Mouse (Mus musculus) left cerebral cortex, postnatal 14 days (tissue): ENCODE measurements around the gene C1ql4. TPM values are rescaled to one million over a fixed set of nuclear protein-coding genes. Genes with fewer than 3 reads are reported as not detected.

ENCODE experiments used
- DNase-seq, 2 experiments: peaks; one replicate each; pipeline ENCODE4 v3.0.0; 2021 to 2022; ENCODE audit warnings: low spot score in 2 of 2, mixed read lengths in 1 of 2
- intact Hi-C: fragments of 180-260 bp; cut with DNase I; formaldehyde crosslinking; loops from one replicate; pipeline ENCODE4 v1.15.1; 2025
- total RNA-seq, 2 experiments: library from RNA; stranded (reverse); gene quantifications; 2 replicates each; pipeline ENCODE4 v1.2.3; 2021

The C1ql4 gene
- total RNA-seq, 2 experiments from 2014 or later = not detected

GRCm38 (mm10) chr15:99105238-99105637 lies 17.6 kb upstream of the C1ql4 start:
- no peak for DNase-seq
- intact Hi-C loops = no loop called here

DNA sequence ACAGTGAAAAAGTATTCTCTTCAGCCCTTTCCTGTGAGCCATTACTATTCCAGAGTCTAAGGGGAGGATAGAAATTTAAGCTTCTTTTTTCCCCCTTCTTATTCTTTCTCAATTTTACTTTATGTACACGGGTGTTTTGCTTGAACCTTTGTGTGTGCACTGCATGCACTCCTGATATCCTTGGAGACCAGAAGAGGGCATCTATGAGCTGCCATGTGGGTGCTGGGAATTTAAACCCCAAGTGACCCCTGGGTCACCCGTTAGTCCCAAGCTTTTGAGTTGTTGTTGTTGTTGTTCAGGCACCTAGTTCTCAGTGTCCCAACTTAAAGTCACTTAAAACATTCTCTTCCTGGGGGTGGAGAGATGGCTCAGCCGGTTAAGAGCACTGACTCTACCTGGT lies 12.4 kb upstream of the C1ql4 start:
- intact Hi-C loops = loop anchor here (5.0 kb wide), 1 partner anchor 48 kb away; no protein-coding TSS in a partner anchor
- DNase-seq = no peak

DNA sequence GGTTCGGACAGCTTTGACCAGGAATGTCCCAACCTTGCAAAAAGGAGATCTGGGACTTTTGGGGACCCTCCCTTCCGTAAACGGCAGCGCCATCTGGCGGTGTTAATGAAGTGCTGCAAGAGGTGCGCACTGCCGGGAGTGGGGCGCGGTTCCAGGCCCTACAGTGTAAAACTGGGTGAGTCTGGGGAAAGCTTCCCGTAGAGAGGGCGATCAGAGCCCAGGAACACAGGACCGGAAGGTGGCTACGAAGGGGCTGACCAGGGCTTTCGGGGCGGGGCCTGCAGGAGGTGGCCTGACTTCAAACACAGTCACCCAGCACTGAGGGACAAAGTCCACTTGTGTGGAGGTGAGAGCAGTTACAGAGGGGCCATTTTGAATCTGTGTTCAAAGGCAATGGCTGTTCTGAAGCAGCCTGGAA lies 11.5 kb upstream of the C1ql4 start:
- DNase-seq = peak in 1 of 2 experiments; percentile 42
- intact Hi-C loops = loop anchor here (5.0 kb wide), 1 partner anchor 47 kb away; no protein-coding TSS in a partner anchor

- intact Hi-C loops = loop anchor here (5.0 kb wide), 1 partner anchor 46 kb away; no protein-coding TSS in a partner anchor
- no peak for DNase-seq
These were observed 10.9 kb upstream of the C1ql4 start for GRCm38 (mm10) chr15:99098493-99098861.

- intact Hi-C loops = loop anchor here (5.0 kb wide), 1 partner anchor 46 kb away; no protein-coding TSS in a partner anchor
- DNase-seq = no peak
These were observed 10.3 kb upstream of the C1ql4 start for GRCm38 (mm10) chr15:99097840-99098492.

GRCm38 (mm10) chr15:99096831-99097500 lies 9.3 kb upstream of the C1ql4 start:
- intact Hi-C loops = loop anchor here (5.0 kb wide), 1 partner anchor 45 kb away; no protein-coding TSS in a partner anchor
- DNase-seq = no peak

DNA sequence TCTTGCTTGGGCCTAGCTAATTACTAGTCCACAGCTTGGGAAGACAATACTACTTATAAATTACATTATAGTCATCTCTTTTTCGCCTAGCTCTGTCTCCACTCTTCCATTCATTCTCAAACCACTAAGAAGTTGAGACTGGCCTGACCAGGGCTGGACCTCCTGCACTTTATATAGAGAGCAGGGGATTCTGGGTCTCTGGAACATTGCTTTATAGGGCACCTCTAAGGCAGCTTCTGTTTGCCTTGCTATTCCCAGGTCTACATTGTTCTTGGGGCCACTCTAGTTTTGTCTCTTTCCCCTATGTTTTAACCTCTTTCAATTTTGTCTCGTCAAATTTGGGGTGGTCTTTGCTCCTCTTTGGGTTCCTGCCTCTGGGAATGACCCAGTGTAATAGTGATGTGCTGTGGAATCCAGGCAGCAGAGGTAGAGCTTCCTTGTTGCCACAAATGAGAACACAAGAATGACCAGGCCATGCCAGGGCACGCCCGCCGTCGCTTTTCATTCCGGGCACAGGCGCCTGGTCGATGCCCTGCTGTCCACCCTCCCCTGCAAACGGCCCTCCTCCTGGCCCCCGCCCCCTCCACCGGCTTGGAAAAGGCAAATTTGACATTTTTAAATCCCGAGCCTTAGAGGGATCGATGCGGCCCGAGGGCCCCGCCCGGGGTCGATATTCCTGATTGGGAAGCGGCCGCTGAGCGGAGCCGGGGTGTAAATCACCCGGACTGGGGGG lies 8.6 kb upstream of the C1ql4 start:
- intact Hi-C loops = loop anchor here (5.0 kb wide), 1 partner anchor 44 kb away; no protein-coding TSS in a partner anchor

DNA sequence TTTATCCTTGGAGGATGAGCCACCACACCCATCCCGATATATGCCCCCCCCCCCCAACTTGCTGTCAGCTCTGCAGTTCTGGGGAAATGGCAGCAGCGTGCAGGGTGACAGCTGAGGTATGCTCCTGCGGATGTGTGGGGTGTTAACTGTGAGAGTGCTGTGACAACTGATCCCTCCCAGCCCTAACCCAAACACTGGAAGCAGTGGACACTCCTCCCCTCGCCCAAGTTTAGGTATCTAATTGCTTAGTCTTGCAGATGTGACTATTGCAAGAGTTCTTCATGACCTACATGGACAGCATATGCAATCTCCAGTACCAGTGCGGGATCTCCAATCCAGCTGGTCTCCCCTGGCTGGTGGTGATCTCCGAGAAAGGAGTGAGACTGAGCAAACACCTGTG lies 7.7 kb upstream of the C1ql4 start:
- intact Hi-C loops = loop anchor here (5.0 kb wide), 1 partner anchor 43 kb away; no protein-coding TSS in a partner anchor
- DNase-seq = no peak

More for the DNA sequence above, 8.6 kb upstream of the C1ql4 start:
- no peak for DNase-seq

DNA sequence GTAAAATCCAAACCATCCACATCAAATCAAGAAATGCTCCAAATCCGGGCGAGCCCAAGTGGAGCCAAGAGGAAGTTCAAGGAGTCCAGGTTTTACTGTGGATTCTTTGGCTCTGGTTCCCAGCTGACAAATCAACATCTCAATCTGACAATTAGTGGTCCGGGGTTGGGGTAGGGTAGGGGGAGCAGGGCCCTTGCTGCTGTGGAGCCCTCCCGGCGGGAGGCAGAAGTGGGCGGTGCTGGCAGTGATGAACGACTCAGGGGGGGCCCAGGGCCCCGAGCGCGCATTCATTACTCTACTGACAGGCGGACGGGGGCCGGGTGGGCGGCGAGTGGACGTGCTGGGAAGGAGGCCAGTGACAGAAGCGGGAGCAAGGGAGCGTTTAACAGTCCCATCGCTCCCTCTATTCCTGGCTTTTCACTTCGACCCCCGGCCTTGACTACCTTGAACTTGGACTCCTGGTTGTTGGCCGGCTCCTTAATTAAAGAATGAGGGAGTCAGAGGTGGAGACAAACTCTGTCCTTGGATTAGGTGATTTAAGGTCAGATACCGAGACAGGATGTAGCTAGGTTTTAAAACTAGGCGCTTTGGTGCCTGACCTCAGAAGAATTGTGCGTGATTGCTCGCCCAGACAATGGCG lies 7.1 kb upstream of the C1ql4 start:
- intact Hi-C loops = loop anchor here (5.0 kb wide), 1 partner anchor 42 kb away; no protein-coding TSS in a partner anchor
- DNase-seq = peak in 1 of 2 experiments; percentile 21

- peak; percentile 36 to 43 for DNase-seq
- intact Hi-C loops = no loop called here
These were observed 6.0 kb upstream of the C1ql4 start for GRCm38 (mm10) chr15:99093291-99094258.

DNA sequence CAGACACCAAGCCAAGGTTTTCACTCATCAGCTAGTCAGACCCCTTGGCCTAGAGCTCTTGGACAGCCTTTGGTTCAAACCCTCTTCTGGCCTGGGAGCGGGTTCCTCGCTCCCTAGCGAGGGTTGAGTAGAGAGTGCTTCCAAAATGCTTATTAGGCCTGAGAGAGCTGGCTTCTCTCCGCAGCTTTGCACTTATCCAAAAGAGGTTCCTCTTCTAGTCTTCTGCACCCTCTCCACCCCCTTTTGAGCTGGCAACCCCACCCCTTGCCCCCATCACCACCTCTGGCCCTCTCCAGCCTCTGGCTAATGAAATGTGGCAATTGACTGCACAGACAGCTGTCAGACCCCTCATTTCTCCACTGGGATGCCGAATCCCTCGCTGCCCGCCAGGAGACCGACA lies 5.3 kb upstream of the C1ql4 start, which contains the start of gene Dnajc22:
Gene Dnajc22 (plus strand): TSS at position 301 of the 400 bp plus-strand sequence.
- DNase-seq = no peak
- intact Hi-C loops = no loop called here

DNA sequence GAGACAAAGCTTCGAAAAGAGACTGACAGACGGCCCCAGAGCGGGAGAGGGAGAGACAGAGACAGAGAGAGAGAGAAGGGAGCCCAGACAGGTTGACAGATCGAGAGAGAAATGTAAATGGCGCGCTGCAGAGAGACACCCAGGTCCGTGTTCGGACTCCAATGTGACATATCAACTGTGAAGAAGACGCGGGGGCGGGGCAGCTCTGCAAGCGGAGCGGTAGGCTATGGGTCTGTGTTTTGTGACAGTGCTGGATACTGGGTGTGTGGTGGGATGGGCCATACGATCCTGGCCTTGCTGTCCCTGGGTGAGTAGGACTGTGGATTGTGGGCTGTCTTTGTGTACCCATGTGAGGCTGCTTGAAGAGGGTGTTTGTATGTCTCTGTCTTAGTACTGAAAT lies 1.5 kb upstream of the C1ql4 start:
- intact Hi-C loops = loop anchor here (10.0 kb wide), 1 partner anchor 106 kb away; no protein-coding TSS in a partner anchor
- no peak for DNase-seq

GRCm38 (mm10) chr15:99088292-99088691 lies 675 bp upstream of the C1ql4 start:
- intact Hi-C loops = loop anchor here (10.0 kb wide), 1 partner anchor 107 kb away; no protein-coding TSS in a partner anchor
- DNase-seq = peak; percentile 52 to 66

- no peak for DNase-seq
- intact Hi-C loops = loop anchor here (10.0 kb wide), 1 partner anchor 109 kb away; no protein-coding TSS in a partner anchor
These were observed 1.6 kb downstream of the C1ql4 start for GRCm38 (mm10) chr15:99085997-99086396.

DNA sequence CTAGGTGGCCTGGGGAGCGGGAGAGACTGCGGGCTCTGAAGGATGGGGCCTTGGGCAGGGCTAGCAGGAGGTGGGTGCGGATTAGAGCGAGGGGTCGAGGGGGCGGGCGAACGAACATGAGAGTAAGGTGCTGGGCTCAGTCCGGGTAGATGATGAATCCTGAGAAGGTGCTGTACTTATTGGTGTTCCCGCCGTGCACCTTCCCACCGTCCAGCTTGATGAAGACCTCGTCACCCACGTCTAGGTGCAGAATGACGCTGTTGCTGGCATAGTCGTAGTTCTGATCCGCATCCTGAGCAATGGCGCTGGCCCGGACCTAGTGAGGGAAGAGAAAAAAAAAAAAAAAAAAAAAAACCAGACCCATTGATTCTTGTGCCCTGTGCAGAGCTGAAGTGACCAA lies 3.0 kb downstream of the C1ql4 start:
- intact Hi-C loops = loop anchor here (10.0 kb wide), 1 partner anchor 110 kb away; no protein-coding TSS in a partner anchor
- no peak for DNase-seq

DNA sequence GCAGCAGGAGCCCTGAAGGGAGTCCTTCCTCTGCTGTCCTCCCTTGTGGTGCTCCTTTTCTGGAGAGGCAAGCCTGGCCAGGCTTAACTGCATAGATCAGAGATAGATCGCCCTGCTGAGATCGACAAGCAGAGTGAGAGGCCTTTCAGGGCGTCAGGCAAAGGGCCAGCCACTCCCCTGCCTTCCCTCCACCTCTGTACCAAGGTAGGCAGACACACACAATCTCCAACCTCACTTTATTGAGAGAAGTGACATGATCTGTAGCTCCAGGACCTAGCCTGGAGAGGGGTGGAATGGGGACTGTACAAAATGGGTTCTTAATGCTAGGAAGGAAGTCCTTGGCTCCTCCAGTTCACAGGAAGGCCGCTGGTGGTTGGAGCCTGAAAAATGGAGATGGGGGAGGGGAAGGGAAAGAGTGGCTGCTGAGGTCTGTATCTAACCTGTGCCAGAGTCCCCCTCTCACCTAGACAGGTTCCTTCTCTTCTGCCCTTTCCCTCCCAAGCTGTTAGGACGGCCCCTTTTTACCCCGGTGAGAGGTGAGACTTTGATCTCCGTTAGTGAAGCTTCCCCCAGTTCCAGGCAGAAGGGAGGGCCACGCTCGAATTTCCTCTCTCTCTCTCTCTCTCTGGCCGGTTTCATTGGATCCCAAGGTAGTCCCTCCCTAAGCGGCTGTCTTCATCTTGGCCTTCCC lies 3.6 kb downstream of the C1ql4 start:
- intact Hi-C loops = loop anchor here (10.0 kb wide), 1 partner anchor 111 kb away; no protein-coding TSS in a partner anchor
- DNase-seq = no peak

GRCm38 (mm10) chr15:99083258-99083657 lies 4.4 kb downstream of the C1ql4 start:
- DNase-seq = peak; percentile 37 to 65
- intact Hi-C loops = loop anchor here (10.0 kb wide), 1 partner anchor 112 kb away; no protein-coding TSS in a partner anchor
